Mouse (Mus musculus) ovary, adult 18-20 months (tissue): ENCODE data around the gene Tmprss4.

ENCODE experiments used
- DNase-seq: peaks from one replicate; pipeline ENCODE4 v3.0.0; 2022; ENCODE audit warnings: low spot score, mixed read lengths

The Tmprss4 gene

DNA sequence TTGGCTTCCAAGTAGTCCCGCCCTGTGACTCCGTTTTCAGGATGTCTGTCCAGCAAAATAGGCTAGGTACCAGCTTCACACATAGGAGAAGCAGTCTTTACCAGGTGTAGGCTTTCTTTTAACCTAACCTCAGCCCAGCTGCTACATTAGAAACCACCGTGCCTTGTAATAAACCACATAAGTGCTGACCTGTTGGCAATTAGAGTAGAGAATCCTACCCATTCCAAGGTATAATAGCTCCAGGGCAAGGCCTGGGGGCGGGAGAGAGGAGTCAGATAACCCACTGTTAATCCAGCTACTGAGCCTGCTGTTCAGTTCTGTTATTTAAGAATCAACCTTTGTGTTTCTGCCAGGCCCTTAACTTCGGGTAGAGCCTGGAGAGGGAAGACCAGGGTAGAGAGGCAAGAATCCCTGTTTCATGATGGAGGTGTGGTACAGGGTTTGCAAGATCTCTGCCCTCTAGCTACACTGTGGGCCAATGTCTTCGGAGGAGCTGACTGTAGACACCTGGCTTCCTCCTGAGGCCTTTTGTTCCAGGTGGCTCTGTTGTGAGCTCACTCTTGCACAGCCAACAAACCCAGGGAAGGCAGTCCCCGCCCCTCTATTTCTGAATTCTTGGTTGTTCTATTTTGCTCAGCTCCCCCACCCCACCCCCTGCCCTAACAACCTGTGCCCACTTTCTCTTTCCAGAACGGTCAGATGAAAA is 7.6 kb downstream of the Tmprss4 start:
- DNase-seq = no peak

DNA sequence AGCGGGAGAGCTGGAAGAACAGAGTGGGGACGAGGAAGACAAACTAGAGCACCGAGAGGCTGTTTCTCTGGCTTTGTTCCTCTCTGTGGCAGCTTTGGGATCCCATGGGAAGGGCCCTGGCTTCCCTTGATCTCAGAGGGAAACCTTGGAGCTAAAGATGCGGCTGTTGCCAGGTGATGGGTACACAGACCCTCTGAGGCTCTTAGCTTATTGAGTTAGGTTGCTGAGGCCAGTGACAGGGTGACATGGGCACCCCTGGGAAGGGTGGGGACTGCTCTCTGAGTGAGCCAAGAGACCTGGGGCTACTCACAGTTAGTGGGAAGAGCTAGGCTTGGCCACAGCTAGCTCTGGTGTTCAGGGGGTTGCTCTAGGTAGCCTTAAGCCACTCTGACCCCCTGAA is 8.4 kb downstream of the Tmprss4 start:
- DNase-seq = no peak

DNA sequence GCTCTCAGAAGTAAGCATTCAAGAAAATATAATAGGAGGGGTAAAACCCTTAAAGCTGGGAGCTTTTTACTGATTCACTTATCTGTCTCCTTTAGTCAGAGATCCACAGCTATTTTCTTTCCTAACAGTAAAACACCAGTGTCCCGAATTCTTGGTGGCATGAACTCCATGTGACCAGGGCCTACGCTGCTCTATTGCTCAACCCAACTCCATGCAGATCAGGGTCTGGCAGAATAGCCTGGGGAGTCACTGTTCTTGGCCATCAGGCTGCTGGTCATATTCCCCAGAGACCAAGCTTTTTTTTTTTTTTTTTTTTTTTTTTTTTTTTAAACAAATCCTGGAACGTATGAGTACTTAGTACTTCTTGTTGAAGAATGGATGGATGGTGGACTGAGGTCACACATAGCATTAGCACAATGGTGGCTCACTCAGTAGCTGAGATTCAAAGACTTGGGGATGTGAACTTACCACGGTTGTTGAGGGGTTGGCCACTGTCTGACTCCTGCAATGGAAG is 14.2 kb downstream of the Tmprss4 start:
- no peak for DNase-seq

DNA sequence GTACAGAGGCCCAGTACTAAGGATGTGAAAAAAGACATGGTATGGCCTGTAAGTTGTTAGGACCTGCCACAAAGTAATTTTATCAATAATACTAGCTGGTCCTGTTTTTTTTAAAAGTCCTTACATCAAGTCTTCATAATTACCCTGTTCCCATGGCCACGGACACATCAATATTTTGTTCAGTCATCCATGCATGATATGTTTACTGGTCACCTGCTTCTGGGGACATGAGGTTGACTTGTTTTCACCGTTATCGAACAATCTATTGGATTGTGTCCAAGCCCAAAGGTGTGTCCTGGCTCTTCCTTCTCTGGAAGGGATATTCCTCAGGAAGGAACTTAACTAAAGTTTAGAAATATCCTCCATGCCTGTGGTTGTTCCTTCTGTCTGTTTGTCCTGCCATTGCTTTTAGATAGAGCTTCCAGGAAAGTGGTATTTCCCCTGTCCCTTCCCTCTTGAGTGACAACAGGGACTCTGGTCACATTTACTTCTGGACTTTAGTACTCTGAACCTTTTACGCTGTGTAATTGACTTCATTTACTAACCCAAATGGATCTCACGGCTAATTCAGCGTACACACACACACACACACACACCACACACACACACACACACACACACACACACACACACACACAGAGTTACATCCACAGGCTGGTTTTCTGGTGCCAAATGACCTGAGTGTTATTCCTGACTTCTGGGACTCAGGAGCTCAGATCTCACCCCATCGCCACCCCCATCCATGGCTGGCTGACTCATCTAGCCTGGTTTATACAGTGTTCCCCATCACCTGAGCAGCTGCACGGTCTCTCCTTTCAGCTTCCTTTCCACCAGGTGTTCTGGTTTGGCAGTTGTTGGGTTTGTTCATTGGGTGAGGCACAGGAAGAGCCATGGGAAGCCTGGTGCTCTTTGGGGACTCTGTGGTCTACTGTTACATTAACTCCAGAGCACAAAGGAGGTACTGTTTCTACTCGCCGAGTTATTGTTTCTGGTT is 15.0 kb downstream of the Tmprss4 start:
- DNase-seq = no peak

- DNase-seq = no peak
These were observed 18.6 kb downstream of the Tmprss4 start for GRCm38 (mm10) chr9:45185250-45185649.

GRCm38 (mm10) chr9:45183266-45183665 is 20.6 kb downstream of the Tmprss4 start:
- DNase-seq = no peak

DNA sequence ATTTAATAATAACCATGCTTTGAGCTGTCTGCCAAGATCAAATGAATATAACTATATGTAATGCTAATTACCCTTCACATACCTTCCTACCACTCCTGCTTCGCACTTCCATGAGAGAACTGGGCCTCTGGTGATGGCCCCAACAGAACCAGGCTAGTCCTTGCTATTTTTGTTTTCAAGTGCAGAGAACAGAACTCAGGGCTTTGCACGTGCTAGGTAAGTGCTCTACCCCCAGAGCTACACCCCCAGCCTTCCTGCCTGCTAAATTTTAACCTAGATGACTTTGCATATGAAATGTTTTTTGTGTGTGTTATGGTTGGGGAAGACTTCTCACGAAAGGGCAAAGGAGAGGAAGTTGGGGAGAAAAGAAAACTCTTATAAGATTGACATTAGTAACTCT is 21.4 kb downstream of the Tmprss4 start:
- DNase-seq = no peak

DNA sequence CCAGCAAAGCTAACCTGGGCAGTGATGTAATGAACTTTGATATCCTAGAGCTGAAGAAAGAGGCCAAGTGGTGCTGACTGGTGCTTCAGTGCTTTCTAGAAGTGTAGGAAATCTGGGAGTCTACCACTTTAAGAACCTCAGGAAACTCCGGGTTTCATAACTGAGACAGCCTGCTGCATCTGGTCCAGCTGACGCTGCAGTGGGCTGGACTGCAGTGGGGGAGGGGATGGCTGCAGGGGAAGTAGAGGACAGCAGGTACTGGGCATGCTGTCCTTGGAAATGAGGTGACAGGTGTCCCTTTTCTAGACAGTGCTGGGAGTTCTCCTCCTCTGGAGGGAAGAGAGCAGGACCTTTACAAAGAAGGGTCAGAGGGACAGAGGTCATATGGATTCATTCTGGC is 22.1 kb downstream of the Tmprss4 start, which contains the start of gene BC049352:
Gene BC049352 (plus strand): TSS at position 238 of the 400 bp plus-strand sequence.
- no peak for DNase-seq

DNA sequence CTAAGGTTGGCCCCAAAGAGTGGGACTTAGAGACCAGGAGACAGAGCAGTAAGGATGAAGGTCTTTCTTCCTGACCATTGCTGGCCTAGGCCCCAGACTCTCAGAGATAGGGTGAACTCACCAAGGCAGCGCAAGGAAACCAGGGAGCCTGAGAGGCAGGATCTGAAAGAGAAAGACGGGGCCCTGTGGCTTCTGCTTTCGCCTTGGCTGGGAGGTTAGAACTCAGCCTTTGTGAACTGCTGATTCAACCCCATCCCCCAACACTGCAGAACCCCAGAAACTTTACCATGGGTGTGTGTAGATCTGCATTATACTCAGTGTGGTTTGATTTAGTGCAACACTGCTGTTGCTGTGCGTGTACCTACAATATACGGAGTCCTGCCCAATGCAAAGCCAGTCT is 24.6 kb downstream of the Tmprss4 start:
- no peak for DNase-seq

GRCm38 (mm10) chr9:45173475-45173874 is 30.4 kb downstream of the Tmprss4 start:
- no peak for DNase-seq

- DNase-seq = no peak
These were observed 32.8 kb downstream of the Tmprss4 start for GRCm38 (mm10) chr9:45171073-45171610.

DNA sequence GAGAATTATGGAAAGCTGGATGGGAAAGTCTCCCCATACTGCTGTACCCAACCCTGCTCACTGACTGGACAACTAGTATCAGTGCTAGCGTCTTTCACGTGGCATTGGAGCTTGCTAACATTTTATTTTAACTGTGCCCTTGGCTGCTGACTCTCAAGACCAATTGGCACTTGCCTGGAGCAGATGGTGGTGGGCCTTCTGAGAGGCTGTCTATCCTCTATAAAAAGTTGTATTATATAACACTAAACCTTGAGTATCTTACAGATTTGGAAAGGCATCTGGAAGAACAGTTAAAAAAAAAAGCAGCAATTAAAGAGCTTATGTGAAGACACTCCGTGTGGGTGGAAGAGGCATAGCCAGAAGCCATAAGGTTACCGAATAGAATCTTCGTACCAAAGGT is 33.7 kb downstream of the Tmprss4 start:
- DNase-seq = no peak

DNA sequence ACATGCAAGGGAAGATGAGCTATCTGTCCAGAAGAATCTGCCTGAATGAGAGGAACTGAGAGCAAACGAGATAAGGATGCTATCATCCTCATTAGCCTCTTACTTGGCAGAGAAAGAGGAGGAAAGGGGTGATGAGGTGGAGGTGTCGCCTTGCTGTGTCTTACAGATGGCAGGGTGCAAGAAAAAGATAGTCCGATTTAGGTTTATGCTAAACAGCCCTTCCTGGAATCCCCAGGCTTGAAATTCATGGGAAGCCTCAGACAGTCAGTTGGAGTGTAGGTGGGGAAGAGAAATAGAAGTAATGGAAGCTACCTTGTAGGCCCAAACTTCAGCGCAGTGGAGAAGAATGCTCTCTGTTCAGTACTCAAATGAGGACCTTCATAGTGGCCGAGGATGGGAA is 36.0 kb downstream of the Tmprss4 start:
- DNase-seq = no peak

GRCm38 (mm10) chr9:45153361-45153760 is 50.5 kb downstream of the Tmprss4 start:
- no peak for DNase-seq

GRCm38 (mm10) chr9:45150933-45151332 is 53.0 kb downstream of the Tmprss4 start:
- DNase-seq = no peak

DNA sequence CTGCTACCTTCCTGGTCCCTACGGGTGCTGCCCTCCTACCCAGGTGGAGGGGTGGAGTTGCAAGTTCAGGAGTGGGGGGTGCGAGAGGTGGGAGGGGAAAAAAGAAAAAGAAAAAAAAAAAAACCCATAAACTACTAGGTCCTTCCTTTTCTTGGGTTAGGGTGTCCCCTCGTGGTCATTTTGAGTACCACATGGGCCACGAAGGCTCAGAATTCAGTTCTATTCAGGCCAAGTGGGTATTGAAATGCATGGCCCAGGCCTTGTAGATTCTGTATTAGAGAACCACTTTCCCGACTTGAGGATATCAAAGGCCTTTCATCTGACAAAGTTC is 57.7 kb downstream of the Tmprss4 start:
- DNase-seq = no peak

DNA sequence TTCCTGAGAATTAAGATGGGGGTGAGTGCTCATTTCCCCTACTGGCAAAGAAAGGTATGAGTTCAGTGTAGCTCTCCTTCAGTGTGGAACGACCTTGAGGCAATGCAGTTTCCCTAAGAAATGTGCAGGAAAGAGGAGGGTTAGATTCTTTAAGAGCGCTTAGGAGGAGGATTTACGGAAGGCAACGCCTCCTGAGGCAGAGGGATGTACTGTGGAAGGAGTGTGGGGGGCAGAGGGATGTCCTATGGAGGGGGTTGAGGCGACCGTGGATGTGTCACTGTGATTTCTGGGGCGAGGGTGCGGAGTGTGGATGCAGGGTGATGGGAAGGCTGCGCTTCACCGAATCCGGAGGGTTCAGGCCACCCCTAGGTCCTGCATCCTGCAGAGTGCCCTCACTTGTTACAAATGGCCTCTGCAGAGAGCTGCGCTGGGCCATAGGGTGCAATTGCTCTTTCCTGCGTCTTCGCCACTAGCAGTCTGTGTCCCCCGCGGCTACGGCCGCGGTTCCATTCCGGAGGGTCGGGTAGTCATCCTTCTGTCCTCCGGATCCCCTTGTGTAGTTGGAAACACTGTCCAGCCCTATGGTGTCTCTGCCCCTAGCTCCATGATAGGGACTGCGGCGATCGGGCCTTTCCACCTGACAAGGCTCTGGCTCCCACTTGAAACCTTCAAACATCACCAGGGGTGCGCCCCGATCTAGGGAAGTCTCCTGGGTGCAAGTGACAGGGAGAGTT is 58.2 kb downstream of the Tmprss4 start:
- no peak for DNase-seq

GRCm38 (mm10) chr9:45142686-45143085 is 61.2 kb downstream of the Tmprss4 start:
- no peak for DNase-seq

GRCm38 (mm10) chr9:45140945-45141344 is 62.9 kb downstream of the Tmprss4 start:
- no peak for DNase-seq

DNA sequence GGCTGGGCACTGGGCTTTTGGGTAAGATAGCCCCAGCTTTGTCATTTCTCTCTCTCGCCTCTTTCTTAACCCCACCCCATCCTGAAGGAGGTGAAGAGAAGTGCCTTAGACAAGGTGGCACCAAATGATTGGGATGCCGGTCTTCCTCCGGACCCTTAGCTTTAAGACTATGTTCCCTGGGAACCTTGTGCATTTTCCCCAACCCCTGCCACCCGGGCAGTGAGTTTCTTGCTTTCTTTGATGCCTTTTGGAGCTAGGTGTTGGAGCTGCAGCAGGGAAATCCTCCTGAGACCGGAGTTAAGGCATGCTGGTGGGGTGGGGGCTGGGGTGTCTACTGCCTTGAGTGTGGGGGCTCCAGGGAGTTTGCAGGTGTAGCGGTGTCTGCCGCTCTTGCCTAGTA is 64.8 kb downstream of the Tmprss4 start:
- no peak for DNase-seq

DNA sequence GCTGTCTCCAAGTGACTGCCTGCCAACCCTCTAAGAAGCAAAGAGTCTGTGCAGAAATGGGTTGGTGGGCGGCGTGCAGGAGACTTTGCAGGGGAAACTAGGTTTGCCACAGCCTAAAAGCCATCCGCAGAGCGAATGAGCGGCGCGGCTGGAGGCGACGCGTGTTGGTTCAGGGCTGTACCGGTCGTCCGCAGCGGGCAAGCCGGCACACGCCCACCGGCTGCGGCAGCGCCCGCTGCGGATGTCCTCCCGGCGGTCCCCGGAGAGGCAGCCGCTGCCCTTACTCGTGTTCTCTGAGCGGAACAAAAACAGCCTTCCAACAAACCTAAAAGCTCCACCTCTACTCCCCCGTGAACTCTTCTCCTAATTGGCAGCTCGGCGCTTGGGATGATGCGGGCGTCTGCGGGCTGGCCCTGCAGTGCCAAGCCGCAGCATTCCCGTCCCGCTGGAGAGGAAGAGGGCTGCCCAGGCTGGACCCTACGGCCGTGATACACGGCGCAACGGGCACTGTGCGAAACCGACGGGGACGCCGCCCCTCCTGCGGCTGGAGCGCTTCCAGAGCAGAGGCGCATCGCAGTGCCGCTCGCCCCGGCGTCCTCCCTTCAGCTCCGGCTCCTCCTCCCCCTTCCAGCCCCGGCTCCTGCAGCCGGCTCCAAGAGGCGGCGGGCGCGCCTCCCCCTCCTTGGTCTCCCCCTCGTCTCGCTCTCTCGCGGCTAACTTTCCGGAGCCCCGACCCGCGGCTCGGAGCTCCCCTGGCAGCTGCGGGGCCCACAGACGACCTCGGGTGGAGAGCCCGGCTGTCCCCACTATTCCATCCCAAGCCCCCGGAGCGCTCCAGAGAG is 65.5 kb downstream of the Tmprss4 start, which contains the start of gene Scn4b:
Gene Scn4b (plus strand): TSS at position 205 of the 842 bp plus-strand sequence.
- no peak for DNase-seq
